Mouse (Mus musculus) activated CD4-positive, CD25-positive, alpha-beta regulatory T cell, adult 4 months (primary cell): ENCODE measurements around the gene Adgb. TPM values are rescaled to one million over a fixed set of nuclear protein-coding genes. Genes with fewer than 3 reads are reported as not detected.

Experiments used
- ATAC-seq: one replicate; pipeline ENCODE4 v1.8.0; 2017
- polyA plus RNA-seq, 2 experiments: library from polyadenylated mRNA; unstranded; fragments of 100-300 nt; shearing (Covaris generic); gene quantifications; one replicate each; pipeline ENCODE4 v1.2.1; 2017

Adgb gene
- polyA plus RNA-seq, 2 experiments from 2014 or later, result 0.34 TPM; not detected in 1

- no peak for ATAC-seq
Measured at GRCm38 (mm10) chr10:10350550-10350949, 121.6 kb downstream of the Adgb start.

GRCm38 (mm10) chr10:10343930-10344329 is 128.2 kb downstream of the Adgb start:
- ATAC-seq, result no peak

- ATAC-seq, result no peak
Measured at GRCm38 (mm10) chr10:10325560-10325959, 146.6 kb downstream of the Adgb start.

- no peak for ATAC-seq
Measured at GRCm38 (mm10) chr10:10322961-10323360, 149.2 kb downstream of the Adgb start.

GRCm38 (mm10) chr10:10321119-10321781 is 150.9 kb downstream of the Adgb start:
- ATAC-seq, result peak; percentile 94

GRCm38 (mm10) chr10:10320364-10321083 is 151.6 kb downstream of the Adgb start:
- peak; percentile 11 for ATAC-seq

GRCm38 (mm10) chr10:10318086-10318485 is 154.0 kb downstream of the Adgb start:
- ATAC-seq, result no peak

- ATAC-seq, result no peak
Measured at GRCm38 (mm10) chr10:10315631-10316030, 156.5 kb downstream of the Adgb start.

GRCm38 (mm10) chr10:10314521-10314920 is 157.6 kb downstream of the Adgb start:
- no peak for ATAC-seq

- ATAC-seq, result no peak
Measured at GRCm38 (mm10) chr10:10309877-10310426, 162.2 kb downstream of the Adgb start.

GRCm38 (mm10) chr10:10309056-10309455 is 163.1 kb downstream of the Adgb start:
- no peak for ATAC-seq

GRCm38 (mm10) chr10:10307384-10307783 is 164.7 kb downstream of the Adgb start:
- peak; percentile 89 for ATAC-seq

- ATAC-seq, result no peak
Measured at GRCm38 (mm10) chr10:10304370-10304769, 167.8 kb downstream of the Adgb start.

GRCm38 (mm10) chr10:10301692-10302091 is 170.4 kb downstream of the Adgb start:
- ATAC-seq, result no peak

- ATAC-seq, result no peak
Measured at GRCm38 (mm10) chr10:10300915-10301439, 171.1 kb downstream of the Adgb start.

GRCm38 (mm10) chr10:10299987-10300386 is 172.1 kb downstream of the Adgb start:
- ATAC-seq, result no peak

- ATAC-seq, result no peak
Measured at GRCm38 (mm10) chr10:10287221-10287867, 184.8 kb downstream of the Adgb start.

Other genes with a start within 250 kb of the Adgb start
- gene Rab32, start 85.9 kb upstream of the Adgb start, polyA plus RNA-seq, result 1 to 10 TPM; 6.7 to 7.0 TPM
- gene Gm10944, start 209.0 kb upstream of the Adgb start, polyA plus RNA-seq, result not detected